Mouse (Mus musculus) liver, postnatal 0 days (tissue): ENCODE measurements around the gene Olfr578. TPM values are rescaled to one million over a fixed set of nuclear protein-coding genes. Genes with fewer than 3 reads are reported as not detected.

ENCODE experiments used
- ATAC-seq: fragments of 200-750 bp; cut with Nextera tagmentation; 2 replicates; pipeline ENCODE4 v1.8.0; 2017; ENCODE audit warnings: mild to moderate bottlenecking, moderate library complexity
- DNase-seq: peaks from one replicate; pipeline ENCODE4 v3.0.0-alpha.2; 2016
- H3K27ac ChIP-seq: fragments of 300-500 bp; sonication (generic); 2 replicates; pipeline ENCODE4 v1.5.1; 2014; ENCODE audit warnings: antibody characterized with exemption, moderate library complexity, mild to moderate bottlenecking, low read depth
- H3K27me3 ChIP-seq: fragments of 300-500 bp; sonication (generic); 2 replicates; pipeline ENCODE4 v1.6.1; 2014; ENCODE audit warnings: low read length, control low read depth, mixed read lengths; ENCODE audit not compliant: insufficient read depth
- H3K36me3 ChIP-seq: fragments of 300-500 bp; sonication (generic); replicated peaks from 2 replicates; pipeline ENCODE4 v1.6.1; 2014; ENCODE audit warnings: mild to moderate bottlenecking, control low read depth, low read length, moderate library complexity, mixed read lengths; ENCODE audit not compliant: insufficient read depth
- H3K4me1 ChIP-seq: fragments of 300-500 bp; sonication (generic); 2 replicates; pipeline ENCODE4 v1.6.1; 2014; ENCODE audit warnings: antibody characterized with exemption, mild to moderate bottlenecking, control low read depth; ENCODE audit not compliant: insufficient read depth
- H3K4me2 ChIP-seq: fragments of 300-500 bp; sonication (generic); 2 replicates; pipeline ENCODE4 v1.6.1; 2014; ENCODE audit warnings: low read depth, mild to moderate bottlenecking, low read length, moderate library complexity, mixed read lengths
- H3K4me3 ChIP-seq: fragments of 300-500 bp; sonication (generic); 2 replicates; pipeline ENCODE4 v1.5.1; 2014; ENCODE audit warnings: low read depth, low read length
- H3K9ac ChIP-seq: fragments of 300-500 bp; sonication (generic); replicated peaks from 2 replicates; pipeline ENCODE4 v1.6.1; 2014; ENCODE audit warnings: mild to moderate bottlenecking, moderate library complexity
- H3K9me3 ChIP-seq: fragments of 300-500 bp; sonication (generic); 2 replicates; pipeline ENCODE4 v1.6.1; 2016; ENCODE audit warnings: mild to moderate bottlenecking, control low read depth, low read length, mixed read lengths
- CTCF ChIP-seq: sonication (generic); IDR thresholded peaks from 2 replicates; pipeline ENCODE4 v1.5.1; 2016; ENCODE audit warnings: antibody characterized with exemption, low read depth
- EP300 ChIP-seq: IDR thresholded peaks from 2 replicates; pipeline ENCODE4 v1.6.1; 2016; ENCODE audit warnings: antibody characterized with exemption, low read depth, mild to moderate bottlenecking
- WGBS: fragments of 180-500 bp; shearing (Covaris S2); extraction: QIAGEN DNeasy Blood & Tissue Kit; methylation state at CpG from one replicate; pipeline ENCODE4 v1.1.7; 2014; ENCODE audit not compliant: insufficient replicate concordance; 5-methylcytosine and 5-hydroxymethylcytosine counted together
- polyA plus RNA-seq: library from polyadenylated mRNA; unstranded; fragments of >200 nt; fragmentation: Nextera tagmentation; extraction: Ambion mirVana; gene quantifications from 2 replicates; pipeline ENCODE4 v1.2.1, GENCODE M21; 2015

Olfr578 gene
- polyA plus RNA-seq, 1 experiment from 2014 or later: not detected

GRCm38 (mm10) chr7:102950732-102951131, 38.4 kb downstream of the Olfr578 start:
- 44% methylated on average over 1 of the region's 1 CpGs for WGBS
- no peak for TF ChIP-seq CTCF
- no peak for TF ChIP-seq EP300
- no peak overlapping the region for H3K27ac ChIP-seq
- DNase-seq (no peak), ATAC-seq (no peak)
- no peaks in the 10 kb centered on the region for H3K27me3 ChIP-seq
- no peaks in the 10 kb centered on the region for H3K4me1 ChIP-seq
- H3K4me2 ChIP-seq: no peak overlapping the region
- H3K4me3 ChIP-seq: no peak overlapping the region
- H3K9ac ChIP-seq: no peak overlapping the region
- H3K36me3 ChIP-seq: no peaks in the 10 kb centered on the region
- no peaks in the 10 kb centered on the region for H3K9me3 ChIP-seq

GRCm38 (mm10) chr7:102948167-102948566, 41.0 kb downstream of the Olfr578 start, which contains the start of gene Olfr574:
Olfr574 (plus strand) TSS chr7:102948467.
- DNase-seq (no peak), ATAC-seq (no peak)
- Histone ChIP-seq H3K4me3 (no peak within 1 kb of the TSS), H3K27me3 (no peaks in the 10 kb centered on the region), H3K9me3 (no peaks in the 10 kb centered on the region), H3K4me2 (no peak within 1 kb of the TSS), H3K36me3 (no peaks in the 10 kb centered on the region), H3K27ac (no peak within 1 kb of the TSS), H3K4me1 (no peaks in the 10 kb centered on the region), H3K9ac (no peak within 1 kb of the TSS)
- 84% methylated on average over 1 of the region's 1 CpGs for WGBS
- TF ChIP-seq EP300: no peak
- no peak for TF ChIP-seq CTCF

- no peaks in the 10 kb centered on the region for H3K9me3 ChIP-seq
- DNase-seq: no peak
- TF ChIP-seq EP300: no peak
- no peak for TF ChIP-seq CTCF
- no peak overlapping the region for H3K9ac ChIP-seq
- ATAC-seq: no peak
- no peak overlapping the region for H3K4me2 ChIP-seq
- no peaks in the 10 kb centered on the region for H3K27me3 ChIP-seq
- WGBS: 53% methylated on average over 1 of the region's 1 CpGs
- H3K36me3 ChIP-seq: no peaks in the 10 kb centered on the region
- no peaks in the 10 kb centered on the region for H3K4me1 ChIP-seq
- no peak overlapping the region for H3K27ac ChIP-seq
- H3K4me3 ChIP-seq: no peak overlapping the region
Observed at GRCm38 (mm10) chr7:102943417-102943816, 45.7 kb downstream of the Olfr578 start.

- no peak within 1 kb of the TSS for H3K27ac ChIP-seq
- TF ChIP-seq CTCF (no peak), EP300 (no peak)
- no peaks in the 10 kb centered on the region for H3K27me3 ChIP-seq
- no peaks in the 10 kb centered on the region for H3K4me1 ChIP-seq
- no peaks in the 10 kb centered on the region for H3K9me3 ChIP-seq
- H3K4me3 ChIP-seq: no peak within 1 kb of the TSS
- no peaks in the 10 kb centered on the region for H3K36me3 ChIP-seq
- no peak within 1 kb of the TSS for H3K9ac ChIP-seq
- ATAC-seq (no peak), DNase-seq (no peak)
- H3K4me2 ChIP-seq: no peak within 1 kb of the TSS
- WGBS: 69% methylated on average over 2 of the region's 2 CpGs
Observed at GRCm38 (mm10) chr7:102942475-102942874, 46.6 kb downstream of the Olfr578 start, which contains the start of gene Olfr573-ps1. Olfr573-ps1 (minus strand) TSS chr7:102942575.

Other genes with a start within 250 kb of the Olfr578 start
- gene Olfr560, start 230.0 kb downstream of the Olfr578 start, polyA plus RNA-seq: not detected in 2 replicates
- 0.04 TPM in 1 of 2 replicates, not detected in the other for gene Olfr78, start 229.9 kb downstream of the Olfr578 start, polyA plus RNA-seq
- gene Olfr561, start 218.1 kb downstream of the Olfr578 start, polyA plus RNA-seq: not detected in 2 replicates
- gene Olfr564, start 185.8 kb downstream of the Olfr578 start, polyA plus RNA-seq: not detected in 2 replicates
- gene Olfr566, start 130.6 kb downstream of the Olfr578 start, polyA plus RNA-seq: not detected in 2 replicates
- gene Olfr568, start 112.2 kb downstream of the Olfr578 start, polyA plus RNA-seq: not detected in 2 replicates
- gene Olfr569, start 98.4 kb downstream of the Olfr578 start, polyA plus RNA-seq: not detected in 2 replicates
- gene Olfr570, start 94.7 kb downstream of the Olfr578 start, polyA plus RNA-seq: not detected in 2 replicates
- not detected in 2 replicates for gene Olfr571, start 71.8 kb downstream of the Olfr578 start, polyA plus RNA-seq
- gene Olfr572, start 64.9 kb downstream of the Olfr578 start, polyA plus RNA-seq: not detected in 2 replicates
- not detected in 2 replicates for gene Olfr573-ps1, start 46.7 kb downstream of the Olfr578 start, polyA plus RNA-seq
- not detected in 2 replicates for gene Olfr574, start 40.9 kb downstream of the Olfr578 start, polyA plus RNA-seq
- not detected in 2 replicates for gene Olfr575, start 30.5 kb downstream of the Olfr578 start, polyA plus RNA-seq
- gene Olfr576, start 26.7 kb downstream of the Olfr578 start, polyA plus RNA-seq: not detected in 2 replicates
- gene Olfr577, start 13.4 kb downstream of the Olfr578 start, polyA plus RNA-seq: not detected in 2 replicates
- not detected in 2 replicates for gene Olfr582, start 48.7 kb upstream of the Olfr578 start, polyA plus RNA-seq
- not detected in 2 replicates for gene Olfr583, start 62.0 kb upstream of the Olfr578 start, polyA plus RNA-seq
- gene Olfr584, start 92.6 kb upstream of the Olfr578 start, polyA plus RNA-seq: not detected in 2 replicates
- not detected in 2 replicates for gene Olfr585, start 108.4 kb upstream of the Olfr578 start, polyA plus RNA-seq
- gene Olfr586, start 136.3 kb upstream of the Olfr578 start, polyA plus RNA-seq: not detected in 2 replicates
- not detected in 2 replicates for gene Olfr588-ps1, start 151.6 kb upstream of the Olfr578 start, polyA plus RNA-seq
- gene Olfr589, start 167.0 kb upstream of the Olfr578 start, polyA plus RNA-seq: not detected in 2 replicates
- gene Olfr591, start 189.0 kb upstream of the Olfr578 start, polyA plus RNA-seq: not detected in 2 replicates
- gene Olfr592, start 195.5 kb upstream of the Olfr578 start, polyA plus RNA-seq: not detected in 2 replicates
- gene Olfr593, start 222.5 kb upstream of the Olfr578 start, polyA plus RNA-seq: not detected in 2 replicates
- not detected in 2 replicates for gene Olfr594, start 227.7 kb upstream of the Olfr578 start, polyA plus RNA-seq